Mouse (Mus musculus) layer of hippocampus, postnatal 25 days (tissue): ENCODE results near the gene Dlg3. TPM values are rescaled to one million over a fixed set of nuclear protein-coding genes. Genes with fewer than 3 reads are reported as not detected.

Source experiments
- DNase-seq, 2 experiments: peaks; one replicate each; pipeline ENCODE4 v3.0.0; 2022; ENCODE audit warnings: mixed read lengths in 2 of 2, low spot score in 1 of 2; ENCODE audit errors: extremely low spot score in 1 of 2
- total RNA-seq, 2 experiments: library from RNA; stranded (reverse); gene quantifications; 2 replicates each; pipeline ENCODE4 v1.2.3; 2021

The Dlg3 gene
- total RNA-seq, 2 experiments from 2014 or later: 156 to 162 TPM

DNA sequence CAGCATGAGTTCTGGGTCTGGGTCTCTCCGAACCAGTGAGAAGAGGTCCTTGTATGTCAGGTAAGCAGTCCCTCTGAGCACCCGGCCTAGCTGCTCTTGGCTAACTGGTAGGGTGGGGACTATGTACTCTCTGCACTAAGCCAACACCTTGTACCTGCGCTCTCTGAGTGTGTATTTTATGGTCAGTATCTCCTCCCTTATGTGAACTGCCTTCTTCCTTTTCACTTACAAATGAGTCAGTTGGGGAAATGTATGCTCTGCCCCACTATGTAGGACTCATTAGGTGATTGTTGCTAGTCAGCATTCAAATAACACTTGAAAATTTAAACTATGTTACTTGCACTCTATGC is 29.2 kb downstream of the Dlg3 start:
- no peak for DNase-seq

- DNase-seq: no peak
Measured at GRCm38 (mm10) chrX:100797370-100797769, 29.8 kb downstream of the Dlg3 start.

DNA sequence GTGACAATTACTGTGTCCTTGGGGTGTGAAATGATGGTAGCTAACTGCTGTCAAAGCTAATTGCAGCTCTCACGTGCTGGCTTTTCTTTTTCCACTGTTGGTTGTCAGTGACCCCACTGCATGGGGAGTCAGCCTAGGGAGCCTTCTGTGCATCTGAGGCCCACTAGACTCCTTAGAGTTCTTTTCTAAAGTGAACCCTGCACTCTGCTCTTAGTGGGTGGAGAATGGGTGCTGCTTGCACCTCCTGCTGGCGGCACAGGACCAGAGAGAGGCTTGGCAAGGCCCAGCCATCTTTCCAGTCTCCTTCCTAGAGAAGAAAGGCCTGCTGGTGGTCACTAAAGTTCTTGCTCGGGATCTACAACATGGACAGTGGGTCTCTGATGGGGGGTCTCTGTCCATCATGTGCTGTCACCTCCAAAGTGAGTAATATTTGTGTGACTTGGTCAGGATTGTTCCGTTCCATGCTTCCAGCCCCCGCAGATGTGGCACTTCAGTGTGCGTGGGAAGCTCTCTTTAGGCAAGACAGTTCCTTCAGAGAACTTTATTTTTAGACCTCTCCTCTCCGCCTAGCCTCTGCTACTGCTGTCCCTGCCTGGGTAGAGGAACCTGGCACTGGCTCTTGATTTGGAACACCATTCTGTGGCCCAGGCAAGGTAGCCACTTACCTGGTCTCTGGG is 30.5 kb downstream of the Dlg3 start:
- no peak for DNase-seq

GRCm38 (mm10) chrX:100800643-100801042 is 33.1 kb downstream of the Dlg3 start:
- no peak for DNase-seq

DNA sequence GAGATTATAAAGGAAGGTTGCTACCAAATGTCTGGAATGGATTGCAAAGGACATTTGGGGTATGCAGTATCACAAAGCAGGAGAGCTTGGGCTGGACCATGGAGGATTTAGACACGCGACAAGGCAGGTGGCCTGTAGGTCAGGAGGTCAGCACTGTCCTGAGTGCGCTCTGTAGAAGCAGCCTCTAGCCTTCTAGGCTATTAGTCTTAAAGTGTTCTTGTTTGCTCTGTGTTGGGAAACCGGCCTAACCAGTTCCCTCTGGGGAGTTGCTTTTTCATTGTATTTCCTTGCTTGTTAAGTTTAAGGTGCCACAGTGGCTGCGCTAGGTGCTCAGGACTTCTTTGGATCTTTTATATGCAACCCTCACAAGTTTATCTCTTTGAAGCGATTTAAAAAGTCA is 34.5 kb downstream of the Dlg3 start:
- DNase-seq: no peak

DNA sequence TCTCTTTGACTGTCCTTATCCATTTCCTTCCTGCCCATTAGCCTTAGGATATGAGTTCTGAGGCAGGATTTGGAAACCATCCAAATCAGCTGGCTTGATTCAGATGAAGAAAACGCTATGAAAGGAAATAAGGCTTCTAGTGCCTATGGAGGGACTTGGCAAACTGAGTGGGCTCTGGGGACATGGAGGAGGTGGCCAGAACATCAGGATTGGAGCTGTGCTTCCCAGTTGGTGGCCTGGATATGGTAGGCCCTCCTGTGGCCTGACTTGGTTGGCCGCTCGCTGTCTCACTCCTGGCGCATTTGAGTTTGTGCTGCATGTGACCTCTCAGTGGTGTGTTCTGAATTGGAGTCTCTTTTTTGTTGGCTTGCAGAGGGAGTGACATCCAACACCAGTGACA is 43.6 kb downstream of the Dlg3 start:
- no peak for DNase-seq

DNA sequence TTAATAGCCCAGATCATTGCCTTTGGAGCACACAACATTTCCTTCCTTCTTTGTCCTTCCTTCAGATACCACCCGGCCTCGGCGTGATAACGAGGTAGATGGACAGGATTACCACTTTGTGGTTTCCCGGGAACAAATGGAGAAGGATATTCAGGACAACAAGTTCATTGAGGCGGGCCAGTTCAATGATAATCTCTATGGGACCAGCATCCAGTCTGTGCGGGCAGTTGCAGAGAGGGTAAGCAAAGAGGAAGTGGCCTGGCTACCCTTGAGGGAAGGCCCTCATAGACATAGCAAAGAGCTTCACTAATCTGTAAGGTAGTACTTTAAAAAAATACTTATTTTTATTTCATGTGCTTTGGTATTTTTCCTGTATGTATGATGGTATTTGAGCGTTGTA is 46.6 kb downstream of the Dlg3 start:
- DNase-seq: no peak

- DNase-seq: no peak
Measured at GRCm38 (mm10) chrX:100815766-100816165, 48.2 kb downstream of the Dlg3 start.

DNA sequence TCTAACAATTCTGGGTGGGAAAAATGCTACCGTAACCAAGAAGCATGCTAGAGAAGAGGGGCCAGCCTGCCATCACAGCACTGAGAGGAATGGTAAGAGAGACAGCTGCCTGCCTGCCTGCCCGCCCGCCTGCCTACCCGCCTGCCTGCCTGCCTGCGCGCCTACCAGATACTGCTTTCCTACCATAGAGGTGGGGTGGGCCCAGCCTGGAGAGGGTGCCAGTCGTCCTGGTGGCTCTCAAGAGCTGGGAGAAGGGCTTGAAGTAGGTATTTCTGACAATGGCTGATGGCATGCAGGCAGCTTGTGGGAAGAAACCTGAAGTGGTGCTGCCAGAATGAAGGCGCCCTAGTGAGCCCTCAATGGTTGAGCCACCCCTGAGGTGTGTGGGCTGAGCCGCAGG is 51.2 kb downstream of the Dlg3 start:
- DNase-seq: no peak

DNA sequence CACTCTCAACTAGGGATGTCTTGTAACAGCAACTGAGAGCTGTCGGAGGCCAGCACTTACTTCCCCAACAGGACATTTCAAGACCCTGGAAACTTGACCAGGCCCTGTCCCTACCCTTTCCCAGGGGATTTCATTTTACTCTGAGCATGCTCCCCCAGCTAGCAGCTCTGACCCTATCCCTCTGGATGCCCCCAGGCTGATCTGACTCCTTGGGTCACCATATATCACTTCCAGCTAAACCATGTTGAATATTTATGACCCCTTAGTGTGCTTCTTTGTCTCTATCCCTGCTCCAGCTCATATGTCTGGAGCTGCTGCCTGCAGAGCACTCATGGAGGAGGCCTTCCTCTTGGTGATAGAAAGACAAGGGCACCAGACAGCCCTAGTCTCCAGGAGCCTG is 53.6 kb downstream of the Dlg3 start:
- no peak for DNase-seq

- DNase-seq: no peak
Measured at GRCm38 (mm10) chrX:100825557-100825956, 58.0 kb downstream of the Dlg3 start.

GRCm38 (mm10) chrX:100832806-100833205 is 65.3 kb downstream of the Dlg3 start:
- DNase-seq: no peak

GRCm38 (mm10) chrX:100839211-100839610 is 71.7 kb downstream of the Dlg3 start:
- DNase-seq: no peak

Other genes starting within 250 kb of the Dlg3 start
- under 1 TPM; 0.07 to 0.31 TPM for gene Dgat2l6, start 242.9 kb upstream of the Dlg3 start, total RNA-seq
- gene Awat1, start 195.5 kb upstream of the Dlg3 start, total RNA-seq: not detected
- gene P2ry4, start 172.9 kb upstream of the Dlg3 start, total RNA-seq: under 1 TPM in 1 of 2 experiments, not detected in 1; 0.05 TPM
- gene Arr3, start 162.2 kb upstream of the Dlg3 start, total RNA-seq: under 1 TPM in 1 of 2 experiments, not detected in 1; 0.27 TPM
- under 1 TPM; 0.61 to 0.86 TPM for gene Kif4, start 142.0 kb upstream of the Dlg3 start, total RNA-seq
- 10 to 100 TPM; 43.1 to 45.7 TPM for gene Pdzd11, start 141.2 kb upstream of the Dlg3 start, total RNA-seq
- gene Gdpd2, start 37.8 kb upstream of the Dlg3 start, total RNA-seq: 10 to 100 TPM; 13.0 to 14.4 TPM